Mouse (Mus musculus): ENCODE data around the gene Dmgdh.
A peak's percentile ranks its signal among the peaks of the same experiment; 100 is the strongest.

Dmgdh gene

GRCm38 (mm10) chr13:93773704-93774315 is 99.6 kb downstream of the Dmgdh start:
- no peak for DNase-seq

DNA sequence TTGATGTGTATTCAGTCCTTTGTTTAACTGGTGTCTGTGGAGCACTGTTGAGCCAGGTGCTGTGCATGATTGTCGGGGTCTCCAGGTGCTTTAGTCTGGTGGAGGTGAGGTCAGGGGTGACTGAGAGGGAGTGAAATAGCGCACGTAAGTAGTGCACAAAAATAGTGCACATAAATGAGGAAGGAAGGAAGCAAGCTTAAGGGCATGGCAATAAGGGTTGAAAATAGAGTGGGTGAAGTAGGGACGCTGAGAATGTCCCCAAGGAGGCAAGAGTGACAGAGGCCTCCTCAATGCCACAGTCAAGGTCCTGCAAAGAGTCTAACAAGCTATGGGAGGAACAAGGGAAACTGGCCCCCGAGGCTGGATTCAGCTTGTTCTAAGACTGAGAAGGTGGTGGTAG is 108.6 kb downstream of the Dmgdh start:
- DNase-seq = no peak

- DNase-seq = no peak
These were observed 111.1 kb downstream of the Dmgdh start for GRCm38 (mm10) chr13:93785329-93785728.

- DNase-seq = no peak
These were observed 111.8 kb downstream of the Dmgdh start for GRCm38 (mm10) chr13:93786051-93786450.

- peak in 1 of 2 experiments; percentile 32 for DNase-seq
These were observed 113.4 kb downstream of the Dmgdh start for GRCm38 (mm10) chr13:93787647-93788046.

DNA sequence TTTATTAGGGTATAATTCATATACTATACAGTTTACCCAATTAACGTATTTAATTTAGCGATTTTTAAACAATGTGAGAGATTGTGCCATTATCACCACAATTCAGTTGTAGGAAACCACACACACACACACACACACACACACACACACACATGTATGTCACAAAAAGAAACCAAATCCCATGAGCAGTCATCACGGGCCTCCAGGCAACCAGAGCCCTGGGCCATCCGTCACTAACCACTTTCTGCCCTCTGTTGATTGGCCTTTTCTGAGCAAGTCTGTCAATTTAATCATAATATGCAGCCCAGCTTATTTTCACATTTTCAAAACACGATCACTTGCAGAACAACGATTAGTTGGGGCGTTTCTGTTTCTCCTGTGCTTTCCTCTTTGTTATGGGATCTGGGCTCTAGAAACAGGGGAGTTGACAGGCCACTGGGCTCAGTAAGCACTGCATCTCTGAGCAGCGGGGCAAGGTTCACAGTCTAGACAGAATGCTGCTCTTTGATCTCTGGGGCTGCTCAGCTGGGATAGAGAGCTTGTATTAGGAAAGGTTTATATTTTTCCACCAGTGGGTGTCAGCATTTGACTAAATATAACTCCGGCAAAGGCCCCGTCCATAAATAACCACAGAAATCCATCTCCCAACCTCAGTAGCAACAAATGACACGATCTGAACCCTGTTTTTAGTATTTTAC is 118.9 kb downstream of the Dmgdh start:
- DNase-seq = peak in 1 of 2 experiments; percentile 41

DNA sequence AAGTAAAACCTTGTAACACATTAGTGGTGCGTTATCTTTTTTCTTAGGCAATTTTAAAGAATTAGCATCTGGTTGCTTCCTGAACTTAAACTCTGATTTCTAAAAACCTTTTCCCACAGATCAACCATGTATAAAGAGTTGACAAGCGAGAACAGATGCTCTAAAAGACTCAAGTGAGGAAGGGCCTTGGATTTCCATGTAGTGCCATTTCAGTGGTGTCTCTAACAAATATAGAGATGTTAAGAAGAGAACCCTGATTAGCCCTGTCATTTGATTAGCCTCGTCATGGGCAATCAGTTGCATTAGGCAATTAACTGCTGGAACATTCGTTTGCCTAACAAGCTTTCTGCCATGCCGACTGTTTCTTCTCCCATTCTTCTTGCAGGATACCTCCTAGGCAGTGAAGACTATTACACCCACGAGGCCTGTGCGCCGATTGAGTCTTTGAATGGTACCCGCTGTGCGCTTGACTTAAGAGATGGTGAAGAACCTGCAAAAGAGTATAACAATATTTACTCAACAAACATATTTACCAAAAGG is 119.5 kb downstream of the Dmgdh start:
- no peak for DNase-seq

- no peak for DNase-seq
These were observed 122.9 kb downstream of the Dmgdh start for GRCm38 (mm10) chr13:93797011-93797600.

Data from lung, postnatal 4 days (tissue).